Mouse (Mus musculus) kidney, adult 11 months (tissue): Measurements from ENCODE around the gene Agbl5.
A peak's percentile ranks its signal among the peaks of the same experiment; 100 is the strongest.

Experiments used
- DNase-seq: peaks from one replicate; pipeline ENCODE4 v3.0.0; 2022

Gene Agbl5

GRCm38 (mm10) chr5:30920621-30921020 lies 32.1 kb downstream of the Agbl5 start:
- DNase-seq: peak; percentile 65

GRCm38 (mm10) chr5:30921256-30922033 lies 33.0 kb downstream of the Agbl5 start, which contains the start of gene Khk:
TSS of gene Khk (plus strand) at chr5:30921431.
- peak; percentile 93 for DNase-seq

GRCm38 (mm10) chr5:30922581-30923041 lies 34.1 kb downstream of the Agbl5 start:
- no peak for DNase-seq

DNA sequence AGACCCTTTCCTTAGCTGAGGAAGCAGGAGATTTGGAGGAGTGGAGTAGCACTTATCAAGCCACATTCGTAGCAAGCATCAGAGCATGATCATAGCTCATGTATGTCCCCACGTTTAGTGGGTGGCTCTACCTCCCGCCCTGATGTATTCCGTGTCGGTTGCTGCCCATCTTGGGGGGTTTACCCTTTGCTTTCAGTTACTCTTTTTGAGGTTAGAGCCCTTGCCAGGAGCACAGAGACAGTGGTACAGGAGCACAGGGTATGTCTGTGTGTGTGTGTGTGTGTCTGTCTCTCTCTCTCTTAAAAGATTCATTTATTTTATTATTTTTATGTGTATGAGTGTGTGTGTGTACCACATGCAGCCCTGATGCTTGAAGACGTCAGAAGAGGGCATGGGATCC lies 34.6 kb downstream of the Agbl5 start:
- no peak for DNase-seq

GRCm38 (mm10) chr5:30924614-30925013 lies 36.1 kb downstream of the Agbl5 start:
- peak; percentile 32 for DNase-seq

GRCm38 (mm10) chr5:30925217-30925616 lies 36.7 kb downstream of the Agbl5 start:
- peak; percentile 95 for DNase-seq

DNA sequence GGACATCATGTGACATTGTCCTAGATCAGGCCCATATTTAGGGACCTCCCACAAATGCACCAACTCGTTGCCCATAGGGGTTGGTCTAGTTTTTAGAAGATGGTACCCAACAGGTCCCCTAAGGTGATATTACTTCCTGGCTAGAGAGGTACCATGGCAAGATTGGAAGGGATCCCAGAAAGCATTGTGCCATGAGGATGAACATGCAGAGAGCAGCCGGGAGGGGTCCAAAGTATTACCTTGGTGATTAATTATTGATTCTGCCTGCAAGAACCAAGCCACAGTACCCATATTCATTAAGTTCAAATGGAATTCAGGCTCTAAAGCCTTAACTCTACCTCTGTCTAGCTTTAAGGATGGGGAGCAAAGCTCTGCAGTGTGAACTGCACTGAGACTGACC lies 37.6 kb downstream of the Agbl5 start:
- peak; percentile 88 for DNase-seq

DNA sequence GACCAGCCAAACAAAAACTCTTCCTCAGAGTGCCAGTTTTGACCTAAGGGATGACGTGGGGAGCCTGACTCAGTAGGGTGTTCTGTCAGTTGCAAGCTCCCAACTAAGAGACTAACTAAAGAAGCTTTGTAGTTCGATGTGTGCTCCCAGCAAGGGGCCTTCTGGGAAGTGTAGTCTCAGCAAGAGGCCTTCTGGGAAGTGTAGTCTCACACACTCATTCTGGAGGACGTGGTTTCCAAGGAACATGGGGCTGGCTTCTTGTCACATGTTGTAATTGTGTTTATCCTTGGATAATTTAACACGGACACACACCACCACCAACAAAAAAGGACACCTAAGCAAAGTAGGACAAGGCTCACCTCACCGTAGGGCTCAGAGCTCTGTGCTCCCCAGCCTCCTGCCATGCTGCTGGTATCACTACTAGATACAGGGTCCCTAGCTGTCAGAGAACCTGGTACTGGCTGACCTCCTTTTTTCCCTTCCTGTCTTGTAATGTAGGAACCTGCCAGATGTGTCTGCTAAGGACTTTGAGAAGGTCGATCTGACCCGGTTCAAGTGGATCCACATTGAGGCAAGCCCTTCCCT lies 39.5 kb downstream of the Agbl5 start:
- peak; percentile 47 for DNase-seq

DNA sequence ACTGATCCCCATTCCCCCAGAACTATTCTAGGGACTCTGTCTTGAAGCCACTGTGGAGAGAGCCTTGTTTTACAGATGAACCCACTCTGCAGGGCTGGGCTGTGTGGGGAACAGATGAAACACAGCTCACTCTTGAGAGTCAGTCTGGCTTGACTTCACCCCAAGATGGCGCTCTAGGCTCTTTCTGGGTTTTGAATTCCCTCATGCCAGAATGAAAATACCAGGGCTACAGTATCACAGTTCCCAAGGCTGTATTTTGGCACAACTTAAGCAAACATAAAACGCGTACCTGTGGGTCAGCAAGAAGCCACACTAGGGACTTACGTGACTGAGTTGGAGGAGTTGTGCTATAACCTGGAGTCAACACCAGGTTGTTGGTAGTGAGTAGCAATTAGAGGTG lies 41.6 kb downstream of the Agbl5 start:
- peak; percentile 61 for DNase-seq

DNA sequence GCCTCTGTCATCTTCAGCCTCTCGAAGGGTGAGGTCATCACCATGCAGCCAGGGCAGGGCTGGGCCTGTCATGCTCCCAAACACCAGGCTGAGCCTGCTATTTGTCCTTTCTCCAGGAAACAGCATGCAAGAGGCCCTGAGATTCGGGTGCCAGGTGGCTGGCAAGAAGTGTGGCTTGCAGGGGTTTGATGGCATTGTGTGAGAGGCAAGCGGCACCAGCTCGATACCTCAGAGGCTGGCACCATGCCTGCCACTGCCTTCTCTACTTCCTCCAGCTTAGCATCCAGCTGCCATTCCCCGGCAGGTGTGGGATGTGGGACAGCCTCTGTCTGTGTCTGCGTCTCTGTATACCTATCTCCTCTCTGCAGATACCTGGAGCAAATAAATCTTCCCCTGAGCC lies 42.4 kb downstream of the Agbl5 start:
- DNase-seq: no peak

DNA sequence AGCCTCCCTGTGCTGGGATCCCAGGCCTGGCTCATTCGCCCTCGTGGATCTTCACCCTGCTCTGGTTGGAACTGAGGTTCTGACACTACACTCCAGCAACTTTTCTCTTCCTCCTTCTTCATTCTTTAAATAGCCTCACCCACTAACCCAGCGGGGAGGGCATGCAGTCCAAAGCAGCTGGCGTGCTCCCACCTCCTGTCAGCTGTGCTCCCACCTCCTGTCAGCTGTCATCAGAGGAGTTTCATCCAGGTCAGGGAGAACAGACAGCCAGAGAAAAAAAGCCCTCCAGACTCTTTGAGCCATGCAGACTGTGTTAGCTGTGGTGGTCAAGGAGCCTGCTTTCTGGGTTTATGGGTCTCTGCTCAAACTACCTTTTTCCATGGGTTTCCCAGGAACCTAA lies 42.9 kb downstream of the Agbl5 start:
- DNase-seq: no peak

- DNase-seq: no peak
Observed at GRCm38 (mm10) chr5:30933705-30934104, 45.2 kb downstream of the Agbl5 start.

- DNase-seq: no peak
Observed at GRCm38 (mm10) chr5:30934725-30935461, 46.4 kb downstream of the Agbl5 start.

GRCm38 (mm10) chr5:30943004-30943403 lies 54.5 kb downstream of the Agbl5 start:
- peak; percentile 40 for DNase-seq

- peak; percentile 61 for DNase-seq
Observed at GRCm38 (mm10) chr5:30944344-30944743, 55.9 kb downstream of the Agbl5 start.

GRCm38 (mm10) chr5:30944956-30945781 lies 56.7 kb downstream of the Agbl5 start, which contains the start of gene Cgref1:
TSS of gene Cgref1 (minus strand) at chr5:30945591.
- peak; percentile 78 for DNase-seq

- peak; percentile 76 for DNase-seq
Observed at GRCm38 (mm10) chr5:30948620-30949019, 60.1 kb downstream of the Agbl5 start.

DNA sequence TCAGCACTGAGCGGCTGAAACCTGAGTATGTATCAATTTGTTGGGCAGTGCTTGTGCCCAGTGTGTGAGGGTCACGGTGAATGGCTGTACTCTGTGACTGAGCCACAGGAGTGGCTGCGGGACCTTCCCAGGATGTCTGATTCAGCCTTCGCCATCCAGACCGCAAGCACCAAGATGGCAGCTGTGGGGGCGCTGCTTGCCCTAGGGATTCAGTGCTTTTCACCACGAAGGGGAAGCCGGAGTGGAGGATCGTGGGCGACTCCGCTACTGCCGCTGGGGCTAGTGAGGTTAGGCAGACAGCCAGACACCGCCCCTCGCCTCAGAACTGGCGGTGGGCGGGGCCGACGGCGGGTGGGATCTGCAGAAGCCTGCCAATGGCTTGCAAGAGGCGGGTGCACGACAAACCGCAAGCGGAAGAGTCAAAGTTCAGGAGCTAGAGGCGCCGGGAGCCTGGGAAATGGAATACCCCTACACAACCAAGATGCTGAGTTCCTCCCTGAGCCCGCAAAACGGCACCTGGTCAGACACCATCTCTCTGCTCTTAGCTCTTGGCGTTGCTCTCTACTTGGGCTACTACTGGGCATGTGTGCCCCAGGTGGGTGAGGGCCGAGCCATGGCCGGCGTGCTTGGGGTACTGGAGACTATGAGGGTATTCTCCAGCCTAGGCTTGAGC lies 61.3 kb downstream of the Agbl5 start:
- peak; percentile 93 for DNase-seq

- DNase-seq: peak; percentile 23
Observed at GRCm38 (mm10) chr5:30950451-30950850, 62.0 kb downstream of the Agbl5 start.

- DNase-seq: peak; percentile 15
Observed at GRCm38 (mm10) chr5:30950922-30951321, 62.4 kb downstream of the Agbl5 start.

DNA sequence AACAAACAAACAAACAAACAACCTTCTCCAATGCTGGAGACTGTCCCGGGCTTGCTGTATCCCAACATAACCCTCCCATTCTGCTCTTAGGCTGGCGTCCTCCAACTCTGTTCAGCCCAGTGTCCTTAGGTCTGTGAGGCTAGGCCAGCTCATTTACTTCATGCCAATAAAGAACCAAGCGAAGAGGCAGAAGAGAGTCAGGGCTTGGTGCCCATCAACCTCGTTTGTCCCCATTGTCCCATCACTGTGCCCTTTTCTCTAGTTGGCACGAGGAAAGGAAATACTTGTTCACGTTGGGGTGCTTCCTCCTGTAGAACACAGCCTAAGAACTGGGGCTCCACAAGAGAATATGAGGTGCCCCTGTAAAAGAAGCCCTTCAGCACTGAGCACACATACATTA lies 63.2 kb downstream of the Agbl5 start:
- peak; percentile 8 for DNase-seq

- DNase-seq: no peak
Observed at GRCm38 (mm10) chr5:30952551-30952950, 64.1 kb downstream of the Agbl5 start.
